Mouse (Mus musculus): ENCODE results near the gene Ttyh3.

- no peak for TF ChIP-seq GATA1 (IDR thresholded peaks at IDR 0.05; ENCODE audit: borderline replicate concordance, low read length)
- no peak for TF ChIP-seq FLI1 (IDR thresholded peaks at IDR 0.05; ENCODE audit: low read length)
Measured at GRCm38 (mm10) chr5:140611611-140612185, 37.1 kb downstream of the Ttyh3 start.
